Mouse (Mus musculus) heart, postnatal 25 days (tissue): ENCODE measurements around the gene P4ha1. TPM values are rescaled to one million over a fixed set of nuclear protein-coding genes. Genes with fewer than 3 reads are reported as not detected.

ENCODE experiments used
- DNase-seq: peaks from one replicate; pipeline ENCODE4 v3.0.0; 2022; ENCODE audit warnings: low spot score
- intact Hi-C: fragments of 180-260 bp; cut with DNase I; formaldehyde crosslinking; loops from one replicate; pipeline ENCODE4 v1.15.1; 2025
- total RNA-seq, 2 experiments: library from RNA; stranded (reverse); gene quantifications; 2 replicates each; pipeline ENCODE4 v1.2.3; 2021

Gene P4ha1
- total RNA-seq, 2 experiments from 2014 or later, result 36.6 to 51.2 TPM

- intact Hi-C loops, result no loop called here
- DNase-seq, result no peak
These were observed 96.4 kb downstream of the P4ha1 start for GRCm38 (mm10) chr10:59419516-59419915.

Other genes starting within 250 kb of the P4ha1 start
- gene Sept10, start 101.4 kb upstream of the P4ha1 start, total RNA-seq, result 10 to 100 TPM; 15.6 to 16.6 TPM
- 1 to 10 TPM; 1.6 to 2.0 TPM for gene Sowahc, start 101.3 kb upstream of the P4ha1 start, total RNA-seq
- gene Gm10273, start 72.3 kb downstream of the P4ha1 start, total RNA-seq, result 100 to 1,000 TPM; 130 to 168 TPM
- not detected for gene Pla2g12b, start 80.4 kb downstream of the P4ha1 start, total RNA-seq
- gene Oit3, start 118.5 kb downstream of the P4ha1 start, total RNA-seq, result not detected